Mouse (Mus musculus) limb, embryonic 11.5 days (tissue): ENCODE results near the gene Fbxl4. TPM values are rescaled to one million over a fixed set of nuclear protein-coding genes. Genes with fewer than 3 reads are reported as not detected.

Experiments used
- ATAC-seq: fragments of 200-750 bp; cut with Nextera tagmentation; 2 replicates; pipeline ENCODE4 v1.8.0; 2017; ENCODE audit warnings: low read depth; ENCODE audit not compliant: insufficient number of reproducible peaks, low FRiP score, low TSS enrichment
- DNase-seq: peaks from one replicate; pipeline ENCODE4 v3.0.0-alpha.2; 2015; ENCODE audit warnings: low spot score
- H3K27ac ChIP-seq: fragments of 300-500 bp; sonication (generic); replicated peaks from 2 replicates; pipeline ENCODE4 v1.5.1; 2014; ENCODE audit warnings: low read depth, mild to moderate bottlenecking, low read length
- H3K27me3 ChIP-seq: fragments of 300-500 bp; sonication (generic); 2 replicates; pipeline ENCODE4 v1.6.1; 2014; ENCODE audit warnings: mild to moderate bottlenecking, low read length, mixed read lengths; ENCODE audit not compliant: control insufficient read depth, insufficient read depth
- H3K36me3 ChIP-seq: fragments of 300-500 bp; sonication (generic); 2 replicates; pipeline ENCODE4 v1.6.1; 2014; ENCODE audit warnings: mild to moderate bottlenecking, low read length, moderate library complexity, mixed read lengths; ENCODE audit not compliant: control insufficient read depth, insufficient read depth
- H3K4me1 ChIP-seq: fragments of 300-500 bp; sonication (generic); 2 replicates; pipeline ENCODE4 v1.6.1; 2014; ENCODE audit warnings: low read length, mixed read lengths; ENCODE audit not compliant: control insufficient read depth, insufficient read depth
- H3K4me2 ChIP-seq: fragments of 300-500 bp; sonication (generic); 2 replicates; pipeline ENCODE4 v1.6.1; 2014; ENCODE audit warnings: low read depth, mild to moderate bottlenecking, moderate library complexity; ENCODE audit not compliant: severe bottlenecking
- H3K4me3 ChIP-seq: fragments of 300-500 bp; sonication (generic); 2 replicates; pipeline ENCODE4 v1.5.1; 2014; ENCODE audit warnings: low read depth, low read length
- H3K9ac ChIP-seq: fragments of 300-500 bp; sonication (generic); 2 replicates; pipeline ENCODE4 v1.6.1; 2014; ENCODE audit warnings: mild to moderate bottlenecking, low read length
- H3K9me3 ChIP-seq: fragments of 300-500 bp; sonication (generic); 2 replicates; pipeline ENCODE4 v1.6.1; 2016; ENCODE audit warnings: low read length; ENCODE audit not compliant: control insufficient read depth
- WGBS: fragments of 180-500 bp; shearing (Covaris S2); extraction: QIAGEN DNeasy Blood & Tissue Kit; methylation state at CpG from one replicate; pipeline ENCODE4 v1.1.7; 2014; 5-methylcytosine and 5-hydroxymethylcytosine counted together
- polyA plus RNA-seq: library from polyadenylated mRNA; unstranded; fragments of >200 nt; fragmentation: Nextera tagmentation; extraction: Ambion mirVana; gene quantifications from 2 replicates; pipeline ENCODE4 v1.2.1, GENCODE M21; 2014

The Fbxl4 gene
- polyA plus RNA-seq, 1 experiment from 2014 or later, result 7.9 TPM

DNA sequence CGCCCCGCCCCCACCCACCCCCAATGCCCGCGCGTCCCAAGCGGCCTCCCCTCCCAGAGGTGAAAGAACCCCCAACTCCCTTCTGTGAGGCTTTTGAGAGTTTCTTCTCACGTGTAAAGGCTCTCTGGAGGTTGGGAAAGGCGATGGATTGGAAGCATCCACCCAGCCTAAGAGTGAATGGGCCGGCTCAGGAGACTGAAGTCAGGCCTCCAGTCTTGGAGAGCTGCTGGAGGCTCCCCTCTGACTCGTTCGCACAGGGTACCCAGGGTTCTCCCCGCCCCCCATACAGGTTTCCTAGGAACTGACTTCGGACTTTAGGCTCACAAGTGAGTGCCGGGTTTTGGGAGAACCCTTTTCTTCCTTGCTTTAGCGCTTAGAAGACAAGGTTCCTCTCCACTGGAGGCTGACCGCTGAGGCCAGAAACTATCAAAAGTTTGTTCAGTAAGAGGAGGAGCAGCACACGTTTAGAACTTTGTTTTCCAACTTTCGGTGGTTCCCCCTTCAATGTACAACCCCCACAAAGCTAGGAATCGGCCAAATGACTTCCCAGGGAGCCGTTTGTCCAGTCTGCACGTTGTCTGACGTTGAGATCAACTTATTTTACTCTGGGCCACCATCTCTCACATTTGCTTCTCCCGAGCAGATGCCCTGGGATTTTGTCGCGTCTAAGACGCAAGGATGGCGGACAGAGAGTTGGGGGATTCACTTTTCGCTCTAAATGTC is 122.2 kb downstream of the Fbxl4 start:
- Histone ChIP-seq H3K27ac (no peak overlapping the region), H3K4me3 (no peak overlapping the region), H3K27me3 (peaks cover 47% of the 10 kb centered on the region), H3K4me2 (no peak overlapping the region), H3K36me3 (no peaks in the 10 kb centered on the region), H3K9ac (no peak overlapping the region), H3K4me1 (0 out of 2 replicates have a peak, but pooled peaks cover 5% of the 10 kb centered on the region), H3K9me3 (no peaks in the 10 kb centered on the region)
- peak; percentile 44; the same call in 1 of the 2 replicates for ATAC-seq
- DNase-seq, result peak; percentile 52
- under 1% methylated on average over 28 of the region's 28 CpGs for whole genome bisulfite sequencing

DNA sequence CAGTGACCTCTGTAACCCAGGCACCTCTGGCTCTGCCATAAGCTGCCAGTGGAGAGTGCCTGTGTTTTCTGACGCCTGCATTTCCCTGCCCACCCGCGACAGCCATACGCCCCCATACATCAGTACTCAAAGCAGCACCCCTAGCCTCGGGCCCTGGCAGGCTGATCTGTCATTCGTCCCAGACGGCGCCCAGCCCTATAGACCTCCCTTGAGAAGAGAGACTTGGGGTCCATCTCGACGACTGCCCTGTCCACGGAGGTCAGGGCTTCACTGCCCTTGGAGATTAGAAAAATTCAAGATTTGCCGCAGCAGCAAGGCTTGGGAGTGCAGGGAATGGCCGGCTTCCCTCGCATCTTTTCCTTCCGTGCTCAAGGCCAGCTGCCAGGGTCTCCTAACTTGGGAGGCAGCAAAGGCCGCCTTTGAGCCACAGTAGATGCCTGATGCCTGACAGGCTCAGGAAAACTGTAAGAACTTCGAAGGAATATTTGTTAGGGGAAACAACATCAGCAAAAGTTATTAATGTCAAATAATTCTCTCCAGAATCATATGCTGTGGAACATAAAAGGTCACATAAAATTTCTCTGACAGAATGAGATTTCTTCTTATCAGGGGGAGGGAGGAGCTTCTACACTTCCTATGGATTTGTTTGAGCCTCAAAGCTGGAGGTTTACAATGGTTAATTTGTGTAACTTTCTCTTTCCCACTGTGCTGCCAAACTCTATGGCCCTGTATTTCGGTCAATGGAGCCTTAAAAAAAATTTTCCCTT is 122.9 kb downstream of the Fbxl4 start:
- Histone ChIP-seq H3K27me3 (peaks cover 48% of the 10 kb centered on the region), H3K4me1 (0 out of 2 replicates have a peak, but pooled peaks cover 5% of the 10 kb centered on the region), H3K4me2 (no peak overlapping the region), H3K27ac (no peak overlapping the region), H3K4me3 (no peak overlapping the region), H3K9me3 (no peaks in the 10 kb centered on the region), H3K36me3 (no peaks in the 10 kb centered on the region), H3K9ac (no peak overlapping the region)
- ATAC-seq (no peak), DNase-seq (peak; percentile 51)
- under 1% methylated on average over 18 of the region's 18 CpGs for WGBS

GRCm38 (mm10) chr4:22480858-22481205 is 123.5 kb downstream of the Fbxl4 start:
- no peak for ATAC-seq
- no peak overlapping the region for H3K4me3 ChIP-seq
- H3K9me3 ChIP-seq, result no peaks in the 10 kb centered on the region
- WGBS, result 4% methylated on average over 1 of the region's 1 CpGs
- no peak for DNase-seq
- H3K27ac ChIP-seq, result no peak overlapping the region
- no peak overlapping the region for H3K9ac ChIP-seq
- H3K36me3 ChIP-seq, result no peaks in the 10 kb centered on the region
- H3K27me3 ChIP-seq, result peaks cover 50% of the 10 kb centered on the region
- H3K4me2 ChIP-seq, result no peak overlapping the region
- 0 out of 2 replicates have a peak, but pooled peaks cover 5% of the 10 kb centered on the region for H3K4me1 ChIP-seq

DNA sequence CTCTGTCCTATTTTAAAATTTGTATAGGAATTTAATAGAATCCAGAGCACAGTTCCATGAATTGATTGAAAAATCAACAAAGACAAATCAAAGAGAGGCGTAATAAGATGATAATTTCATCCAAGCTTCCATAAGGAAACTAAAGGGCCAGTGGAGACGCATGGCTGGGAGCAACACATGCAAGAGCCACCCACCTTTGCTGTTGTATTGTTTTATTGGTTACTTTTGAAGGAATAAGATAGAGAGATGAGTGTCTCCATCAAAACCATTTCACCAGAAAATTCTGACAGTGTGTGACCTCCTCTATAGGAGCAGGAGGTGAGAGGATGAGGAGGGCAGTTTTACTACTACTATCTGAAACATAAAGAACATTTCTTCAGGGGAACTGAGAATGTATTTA is 124.8 kb downstream of the Fbxl4 start:
- no peak overlapping the region for H3K4me2 ChIP-seq
- no peak overlapping the region for H3K9ac ChIP-seq
- DNase-seq (no peak), ATAC-seq (no peak)
- 0 out of 2 replicates have a peak, but pooled peaks cover 5% of the 10 kb centered on the region for H3K4me1 ChIP-seq
- no peak overlapping the region for H3K4me3 ChIP-seq
- peaks cover 57% of the 10 kb centered on the region for H3K27me3 ChIP-seq
- no peak overlapping the region for H3K27ac ChIP-seq
- no peaks in the 10 kb centered on the region for H3K9me3 ChIP-seq
- no peaks in the 10 kb centered on the region for H3K36me3 ChIP-seq
- 25% methylated on average over 2 of the region's 2 CpGs for WGBS

DNA sequence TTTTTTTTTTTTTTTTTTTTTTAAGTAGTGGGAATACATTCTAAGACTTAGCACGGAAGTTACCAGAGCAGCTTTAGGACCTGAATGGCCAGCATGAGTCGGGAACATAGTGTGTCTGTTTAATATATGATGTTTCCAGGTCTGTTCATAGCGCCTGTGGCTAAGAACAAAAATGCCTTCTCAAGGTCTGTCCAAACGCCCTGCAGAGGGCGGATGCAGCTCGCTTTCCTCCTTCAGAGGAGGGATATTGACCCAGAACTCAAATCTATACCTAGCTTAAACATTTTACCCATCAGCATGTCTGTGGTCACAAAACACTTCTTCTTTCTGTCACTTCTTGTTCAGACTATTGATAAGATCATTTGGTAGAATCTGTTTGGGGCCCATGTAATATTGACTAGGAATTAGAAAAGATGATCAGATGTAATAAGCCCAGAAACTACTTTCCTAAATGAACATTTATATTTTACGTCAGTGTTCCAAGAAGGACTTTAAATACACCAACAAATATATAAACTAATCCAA is 125.5 kb downstream of the Fbxl4 start:
- Histone ChIP-seq H3K4me3 (no peak overlapping the region), H3K27me3 (peaks cover 61% of the 10 kb centered on the region), H3K4me2 (no peak overlapping the region), H3K36me3 (no peaks in the 10 kb centered on the region), H3K9me3 (no peaks in the 10 kb centered on the region), H3K4me1 (peaks cover 10% of the 10 kb centered on the region; the same call in 1 of the 2 replicates), H3K27ac (no peak overlapping the region), H3K9ac (no peak overlapping the region)
- 3% methylated on average over 7 of the region's 7 CpGs for WGBS
- no peak for DNase-seq
- no peak for ATAC-seq

DNA sequence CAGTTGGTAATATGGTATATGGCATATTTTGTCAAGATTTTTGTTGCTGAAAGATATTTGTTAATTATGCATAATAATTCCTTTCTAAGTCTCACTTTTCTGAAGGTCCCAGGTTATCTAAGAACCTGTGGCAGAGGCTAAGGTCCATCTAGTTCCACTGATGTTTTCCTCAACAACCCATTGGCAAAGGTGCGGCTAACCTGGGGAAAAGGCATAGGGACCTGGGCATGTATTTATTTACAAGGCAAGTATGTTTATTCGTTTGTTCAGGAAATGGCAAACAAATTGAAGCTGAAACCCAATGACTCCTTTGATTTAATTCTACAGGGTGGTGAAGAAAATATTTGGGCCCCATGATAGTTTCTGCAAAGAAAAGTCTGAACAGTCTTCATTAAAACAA is 126.2 kb downstream of the Fbxl4 start:
- no peak overlapping the region for H3K4me3 ChIP-seq
- WGBS, result 14% methylated on average over 2 of the region's 2 CpGs
- no peak overlapping the region for H3K9ac ChIP-seq

More for the DNA sequence above, 126.2 kb downstream of the Fbxl4 start:
- no peak overlapping the region for H3K4me2 ChIP-seq
- ATAC-seq (no peak), DNase-seq (no peak)
- peaks cover 62% of the 10 kb centered on the region for H3K27me3 ChIP-seq
- H3K4me1 ChIP-seq, result peaks cover 9% of the 10 kb centered on the region; the same call in 1 of the 2 replicates
- no peaks in the 10 kb centered on the region for H3K9me3 ChIP-seq
- H3K27ac ChIP-seq, result no peak overlapping the region
- no peaks in the 10 kb centered on the region for H3K36me3 ChIP-seq

Other genes with a start within 250 kb of the Fbxl4 start
- gene Pou3f2, start 130.8 kb downstream of the Fbxl4 start, polyA plus RNA-seq, result 0.16 and 0.18 TPM in 2 replicates